Mouse (Mus musculus): Measurements from ENCODE around the gene Pacs1.

DNA sequence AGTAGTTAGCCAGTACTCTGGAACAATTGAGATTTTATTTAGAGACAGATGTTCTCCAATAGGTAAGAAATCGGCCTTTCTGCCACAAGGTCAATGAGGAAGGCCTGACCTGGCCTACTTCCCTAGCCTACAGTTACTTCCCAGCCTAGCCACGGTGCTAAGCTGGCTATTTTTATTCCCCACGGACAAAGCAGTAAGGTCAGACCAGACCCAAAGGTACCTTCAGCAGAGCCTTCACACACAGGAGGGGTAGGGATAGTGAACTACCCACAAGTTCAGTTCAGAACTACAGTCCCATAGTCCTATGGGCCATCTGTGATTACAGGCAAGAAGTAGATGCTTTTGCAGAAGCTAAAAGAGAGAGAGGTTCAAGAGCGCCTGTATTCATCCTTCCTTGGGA lies 997 bp upstream of the Pacs1 start:
- TF ChIP-seq CTCF (IDR thresholded peaks at IDR 0.05; ENCODE audit: insufficient read depth, low read length) (no peak), POLR2A (IDR thresholded peaks at IDR 0.05; ENCODE audit: borderline replicate concordance, extremely low read depth, low read depth, low read length) (no peak)
